Mouse (Mus musculus) granulocyte monocyte progenitor cell, adult 5-6 weeks (primary cell): ENCODE measurements around the gene 6030408B16Rik. TPM values are rescaled to one million over a fixed set of nuclear protein-coding genes. Genes with fewer than 3 reads are reported as not detected.

ENCODE experiments used
- ATAC-seq: replicated peaks from 2 replicates; pipeline ENCODE4 v1.8.0; 2016; ENCODE audit warnings: mild to moderate bottlenecking, moderate TSS enrichment, inconsistent platforms; ENCODE audit not compliant: poor library complexity, severe bottlenecking
- total RNA-seq, 2 experiments: library from RNA; stranded (forward) in 1 of 2; stranded (reverse) in 1 of 2; fragments of 200-712, 200-1000 nt in 1 of 2; fragments of >200 nt in 1 of 2; fragmentation: Nextera tagmentation in 1 of 2; gene quantifications; 2 replicates each; pipeline ENCODE4 v1.2.3; 2014 to 2017

The 6030408B16Rik gene
- total RNA-seq, 2 experiments from 2014 or later = 0.60 TPM; not detected in 1

- ATAC-seq = peak; percentile 50; the same call in 1 of the 2 replicates
Observed at GRCm38 (mm10) chr15:101341797-101342515, 48.9 kb downstream of the 6030408B16Rik start.

Other genes starting within 250 kb of the 6030408B16Rik start
- gene Gm47841, start 245.8 kb upstream of the 6030408B16Rik start, total RNA-seq (2014; fragmentation: Nextera tagmentation) = not detected in 2 replicates
- not detected in 2 replicates for gene Gm47841, start 245.8 kb upstream of the 6030408B16Rik start, total RNA-seq (2017)
- not detected in 2 replicates for gene Fignl2, start 214.6 kb upstream of the 6030408B16Rik start, total RNA-seq (2014; fragmentation: Nextera tagmentation)
- gene Fignl2, start 214.6 kb upstream of the 6030408B16Rik start, total RNA-seq (2017) = not detected in 2 replicates
- gene Ankrd33, start 177.5 kb upstream of the 6030408B16Rik start, total RNA-seq (2014; fragmentation: Nextera tagmentation) = not detected in 2 replicates
- not detected in 2 replicates for gene Ankrd33, start 177.5 kb upstream of the 6030408B16Rik start, total RNA-seq (2017)
- 0.30 TPM in 1 of 2 replicates, not detected in the other for gene Acvrl1, start 164.7 kb upstream of the 6030408B16Rik start, total RNA-seq (2014; fragmentation: Nextera tagmentation)
- 0.73 and 2.7 TPM in 2 replicates for gene Acvrl1, start 164.7 kb upstream of the 6030408B16Rik start, total RNA-seq (2017)
- 6.9 and 8.7 TPM in 2 replicates for gene Acvr1b, start 119.1 kb upstream of the 6030408B16Rik start, total RNA-seq (2014; fragmentation: Nextera tagmentation)
- gene Acvr1b, start 119.1 kb upstream of the 6030408B16Rik start, total RNA-seq (2017) = 6.9 and 9.9 TPM in 2 replicates
- gene Grasp, start 69.0 kb upstream of the 6030408B16Rik start, total RNA-seq (2014; fragmentation: Nextera tagmentation) = 3.2 and 4.1 TPM in 2 replicates
- 0.26 and 1.0 TPM in 2 replicates for gene Grasp, start 69.0 kb upstream of the 6030408B16Rik start, total RNA-seq (2017)
- 1.4 and 4.0 TPM in 2 replicates for gene Nr4a1, start 38.9 kb upstream of the 6030408B16Rik start, total RNA-seq (2014; fragmentation: Nextera tagmentation)
- 2.4 and 4.1 TPM in 2 replicates for gene Nr4a1, start 38.9 kb upstream of the 6030408B16Rik start, total RNA-seq (2017)
- gene Atg101, start 8.9 kb upstream of the 6030408B16Rik start, total RNA-seq (2014; fragmentation: Nextera tagmentation) = 35.3 and 36.0 TPM in 2 replicates
- 51.9 and 60.6 TPM in 2 replicates for gene Atg101, start 8.9 kb upstream of the 6030408B16Rik start, total RNA-seq (2017)
- 3.2 and 4.2 TPM in 2 replicates for gene Krt80, start 77.0 kb downstream of the 6030408B16Rik start, total RNA-seq (2014; fragmentation: Nextera tagmentation)
- 1.2 and 1.3 TPM in 2 replicates for gene Krt80, start 77.0 kb downstream of the 6030408B16Rik start, total RNA-seq (2017)
- gene Krt7, start 117.8 kb downstream of the 6030408B16Rik start, total RNA-seq (2014; fragmentation: Nextera tagmentation) = 0.21 and 0.67 TPM in 2 replicates
- 0.39 TPM in 1 of 2 replicates, not detected in the other for gene Krt7, start 117.8 kb downstream of the 6030408B16Rik start, total RNA-seq (2017)
- not detected in 2 replicates for gene Krt87, start 145.6 kb downstream of the 6030408B16Rik start, total RNA-seq (2014; fragmentation: Nextera tagmentation)
- gene Krt87, start 145.6 kb downstream of the 6030408B16Rik start, total RNA-seq (2017) = not detected in 2 replicates
- gene Krt88, start 154.5 kb downstream of the 6030408B16Rik start, total RNA-seq (2014; fragmentation: Nextera tagmentation) = not detected in 2 replicates
- gene Krt88, start 154.5 kb downstream of the 6030408B16Rik start, total RNA-seq (2017) = not detected in 2 replicates
- gene Krt81, start 170.5 kb downstream of the 6030408B16Rik start, total RNA-seq (2014; fragmentation: Nextera tagmentation) = not detected in 2 replicates
- not detected in 2 replicates for gene Krt81, start 170.5 kb downstream of the 6030408B16Rik start, total RNA-seq (2017)
- not detected in 2 replicates for gene Krt86, start 180.3 kb downstream of the 6030408B16Rik start, total RNA-seq (2014; fragmentation: Nextera tagmentation)
- not detected in 2 replicates for gene Krt86, start 180.3 kb downstream of the 6030408B16Rik start, total RNA-seq (2017)
- gene Krt83, start 198.3 kb downstream of the 6030408B16Rik start, total RNA-seq (2014; fragmentation: Nextera tagmentation) = not detected in 2 replicates
- 0.34 TPM in 1 of 2 replicates, not detected in the other for gene Krt83, start 198.3 kb downstream of the 6030408B16Rik start, total RNA-seq (2017)
- not detected in 2 replicates for gene Gm49425, start 224.0 kb downstream of the 6030408B16Rik start, total RNA-seq (2014; fragmentation: Nextera tagmentation)
- not detected in 2 replicates for gene Gm49425, start 224.0 kb downstream of the 6030408B16Rik start, total RNA-seq (2017)
- not detected in 2 replicates for gene Krt84, start 239.6 kb downstream of the 6030408B16Rik start, total RNA-seq (2014; fragmentation: Nextera tagmentation)
- not detected in 2 replicates for gene Krt84, start 239.6 kb downstream of the 6030408B16Rik start, total RNA-seq (2017)